In genomic region chr8:120113306-120113705, GRCm38 (mm10) we compare ENCODE assay signal across 8 mouse cellular contexts. TPM values are rescaled to one million over a fixed set of nuclear protein-coding genes. Genes with fewer than 3 reads are reported as not detected.
DNase-seq lines count a peak whose midpoint lies in the region; TF ChIP-seq lines count a peak whose summit lies in the region.

No protein-coding gene starts in this region.

- no peak for TF ChIP-seq POLR2A in bone marrow, adult 2 months (IDR thresholded peaks at IDR 0.05; ENCODE audit: borderline replicate concordance, control insufficient read depth, low read depth, low read length)

- peaks cover 6% of the 10 kb centered on the region; the same call in 1 of the 2 replicates for H3K4me1 ChIP-seq in bone marrow, adult 2 months (ENCODE audit: control insufficient read depth, insufficient read depth, low read length)

- DNase-seq in heart, adult 18-20 months: peak; percentile 78 to 79
- no peak for DNase-seq in heart, adult 9 months (ENCODE audit: low spot score in 2 of 2)
- DNase-seq in gastrocnemius, postnatal 14 days: peak; percentile 70
- peak; percentile 80 for DNase-seq in kidney, postnatal 14 days
- DNase-seq in lung, postnatal 4 days: peak; percentile 74 to 78
- no peak for DNase-seq in T-cell, adult 2 months (ENCODE audit: low spot score)
- no peak for DNase-seq in left cerebral cortex, adult 11 months (ENCODE audit: low spot score)

- H3K4me3 ChIP-seq in bone marrow, adult 2 months (replicated peaks; ENCODE audit: control insufficient read depth, low read depth, low read length): peak overlapping the region; percentile 68

- H3K27ac ChIP-seq in bone marrow, adult 2 months (ENCODE audit: control insufficient read depth, insufficient read depth, low read depth, low read length, poor library complexity): peak overlapping the region; percentile 90

- TF ChIP-seq CTCF in bone marrow, adult 2 months (IDR thresholded peaks at IDR 0.05; ENCODE audit: control insufficient read depth, insufficient read depth, low read length): no peak

- intact Hi-C loops in gastrocnemius, postnatal 14 days (cut with DNase I; ENCODE audit: low total_unique reads): no loop called here

- 5% methylated on average over 10 of the region's 10 CpGs for WGBS in bone marrow, adult 2 months

RNA-seq across cellular contexts. Expression of gene 6430548M08Rik, which starts 0.6 kb away (rescaled TPM):
- total RNA-seq in heart, adult 18-20 months (2021): 10 to 100 TPM; 15.1 to 19.3 TPM
- polyA plus RNA-seq in bone marrow, adult 2 months (2011; ENCODE audit: insufficient read depth, insufficient read length, low replicate concordance, missing spikeins): 30.4 and 78.7 TPM in 2 replicates
- 10 to 100 TPM; 16.7 to 20.3 TPM for total RNA-seq in gastrocnemius, postnatal 14 days (2021)

RNA-seq across cellular contexts. Expression of gene Zdhhc7, which starts 12.0 kb away (rescaled TPM):
- 10 to 100 TPM; 36.6 to 38.6 TPM for total RNA-seq in heart, adult 18-20 months (2021)
- 8.6 and 18.7 TPM in 2 replicates for polyA plus RNA-seq in bone marrow, adult 2 months (2011; ENCODE audit: insufficient read depth, insufficient read length, low replicate concordance, missing spikeins)
- total RNA-seq in gastrocnemius, postnatal 14 days (2021): 10 to 100 TPM; 21.0 to 21.2 TPM

Comparison
In these comparisons a context has a peak if more than half of its experiments do, and no peak if none do; other contexts are left out.
1. DNase-seq: peak in heart, adult 18-20 months (2 of 2), gastrocnemius, postnatal 14 days (single experiment), kidney, postnatal 14 days (single experiment) and lung, postnatal 4 days (2 of 2); none in heart, adult 9 months (0 of 2), T-cell, adult 2 months (single experiment) and left cerebral cortex, adult 11 months (single experiment).